Mouse (Mus musculus): ENCODE measurements around the gene Qser1. TPM values are rescaled to one million over a fixed set of nuclear protein-coding genes. Genes with fewer than 3 reads are reported as not detected.

Gene Qser1
- polyA plus RNA-seq, 1 experiment from 2014 or later: 5.8 TPM

GRCm38 (mm10) chr2:104851686-104852085 lies 35.1 kb upstream of the Qser1 start:
- WGBS: 42% methylated on average over 5 of the region's 5 CpGs
- Histone ChIP-seq H3K27me3 (ENCODE audit: control insufficient read depth, insufficient read depth, low read depth, low read length) (peaks cover 8% of the 10 kb centered on the region), H3K27ac (ENCODE audit: low read length) (no peak overlapping the region), H3K9ac (ENCODE audit: low read depth, low read length) (no peak overlapping the region), H3K4me3 (ENCODE audit: low read depth, low read length) (no peak overlapping the region), H3K9me3 (replicated peaks; ENCODE audit: control insufficient read depth, low read length, poor library complexity, severe bottlenecking) (no peaks in the 10 kb centered on the region), H3K4me2 (ENCODE audit: low read length) (no peak overlapping the region), H3K4me1 (ENCODE audit: control insufficient read depth, insufficient read depth, low read length) (peaks cover 6% of the 10 kb centered on the region), H3K36me3 (ENCODE audit: control insufficient read depth, insufficient read depth, low read length) (no peaks in the 10 kb centered on the region)
- no peak for ATAC-seq

GRCm38 (mm10) chr2:104849991-104850359 lies 33.4 kb upstream of the Qser1 start:
- Histone ChIP-seq H3K27ac (ENCODE audit: low read length) (no peak overlapping the region), H3K9me3 (replicated peaks; ENCODE audit: control insufficient read depth, low read length, poor library complexity, severe bottlenecking) (no peaks in the 10 kb centered on the region), H3K4me1 (ENCODE audit: control insufficient read depth, insufficient read depth, low read length) (peaks cover 6% of the 10 kb centered on the region), H3K27me3 (ENCODE audit: control insufficient read depth, insufficient read depth, low read depth, low read length) (peaks cover 8% of the 10 kb centered on the region), H3K36me3 (ENCODE audit: control insufficient read depth, insufficient read depth, low read length) (no peaks in the 10 kb centered on the region), H3K4me2 (ENCODE audit: low read length) (peak overlapping the region; percentile 99), H3K4me3 (ENCODE audit: low read depth, low read length) (peak overlapping the region; percentile 48), H3K9ac (ENCODE audit: low read depth, low read length) (peak overlapping the region; percentile 68; the same call in 1 of the 2 replicates)
- WGBS: 66% methylated on average over 3 of the region's 3 CpGs
- ATAC-seq: no peak

- no peak within 1 kb of the TSS for H3K27ac ChIP-seq (ENCODE audit: low read length)
- ATAC-seq: peak; percentile 85
- H3K9me3 ChIP-seq (replicated peaks; ENCODE audit: control insufficient read depth, low read length, poor library complexity, severe bottlenecking): no peaks in the 10 kb centered on the region
- under 1% methylated on average over 60 of the region's 62 CpGs for WGBS
- H3K4me3 ChIP-seq (ENCODE audit: low read depth, low read length): peak within 1 kb of the TSS; percentile 48
- peaks cover 8% of the 10 kb centered on the region for H3K27me3 ChIP-seq (ENCODE audit: control insufficient read depth, insufficient read depth, low read depth, low read length)
- H3K9ac ChIP-seq (ENCODE audit: low read depth, low read length): peak within 1 kb of the TSS; percentile 68
- H3K4me1 ChIP-seq (ENCODE audit: control insufficient read depth, insufficient read depth, low read length): peaks cover 6% of the 10 kb centered on the region
- no peaks in the 10 kb centered on the region for H3K36me3 ChIP-seq (ENCODE audit: control insufficient read depth, insufficient read depth, low read length)
- H3K4me2 ChIP-seq (ENCODE audit: low read length): peak within 1 kb of the TSS; percentile 99
Measured at GRCm38 (mm10) chr2:104849276-104849990, 32.9 kb upstream of the Qser1 start, which contains the start of gene Prrg4. Gene Prrg4, minus strand, starts transcription at chr2:104849876.

DNA sequence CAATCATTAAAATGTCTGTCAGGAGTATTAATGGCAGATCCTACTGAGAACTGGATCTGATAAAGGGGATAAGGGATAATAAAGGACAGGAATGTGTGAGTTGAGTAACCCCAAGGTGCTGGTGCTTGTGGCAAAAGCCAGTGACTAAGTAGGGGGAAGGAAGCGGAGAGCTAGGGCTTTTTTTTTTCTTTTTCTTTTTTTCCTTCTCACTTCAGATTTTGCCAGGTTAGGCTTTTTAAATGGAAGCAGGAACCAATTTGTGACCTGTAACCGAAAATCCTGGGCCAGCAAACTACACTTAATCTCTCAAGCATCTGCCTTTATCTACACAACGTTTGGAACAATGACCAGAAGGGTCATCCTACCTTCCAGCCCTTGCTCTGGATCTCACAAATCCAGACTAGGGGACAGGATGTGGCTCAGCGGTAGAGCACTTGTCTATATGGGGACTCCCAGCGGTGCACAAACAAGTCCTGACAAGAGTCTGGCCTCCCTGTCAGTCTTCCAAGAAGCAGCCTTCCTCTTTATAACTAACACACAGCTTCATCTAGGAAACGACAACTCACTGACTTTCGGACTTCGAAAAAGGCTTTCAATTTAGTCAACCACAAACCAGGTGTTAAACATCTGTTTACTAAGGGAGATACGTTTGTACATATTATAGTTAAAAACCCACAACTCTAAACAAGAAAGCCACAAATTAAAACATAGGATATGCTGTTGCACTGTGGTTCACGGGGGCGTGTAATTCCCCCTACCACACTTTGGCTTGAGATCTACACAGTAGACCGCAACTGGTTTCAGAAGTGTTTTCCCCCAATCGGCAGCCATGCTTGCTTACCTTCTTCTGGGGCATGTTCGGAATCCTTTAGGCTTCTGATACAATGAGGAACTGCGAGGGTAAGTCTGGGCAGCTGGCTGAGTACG lies 31.9 kb upstream of the Qser1 start:
- Histone ChIP-seq H3K9me3 (replicated peaks; ENCODE audit: control insufficient read depth, low read length, poor library complexity, severe bottlenecking) (no peaks in the 10 kb centered on the region), H3K27me3 (ENCODE audit: control insufficient read depth, insufficient read depth, low read depth, low read length) (peaks cover 8% of the 10 kb centered on the region), H3K27ac (ENCODE audit: low read length) (no peak overlapping the region), H3K4me3 (ENCODE audit: low read depth, low read length) (peak overlapping the region; percentile 48; the same call in 1 of the 2 replicates), H3K4me1 (ENCODE audit: control insufficient read depth, insufficient read depth, low read length) (peaks cover 6% of the 10 kb centered on the region), H3K36me3 (ENCODE audit: control insufficient read depth, insufficient read depth, low read length) (no peaks in the 10 kb centered on the region), H3K4me2 (ENCODE audit: low read length) (peak overlapping the region; percentile 99), H3K9ac (ENCODE audit: low read depth, low read length) (no peak overlapping the region)
- ATAC-seq: no peak; the same call in 1 of the 2 replicates
- 32% methylated on average over 16 of the region's 16 CpGs for WGBS

GRCm38 (mm10) chr2:104847645-104848044 lies 31.1 kb upstream of the Qser1 start:
- no peak overlapping the region for H3K9ac ChIP-seq (ENCODE audit: low read depth, low read length)
- H3K27me3 ChIP-seq (ENCODE audit: control insufficient read depth, insufficient read depth, low read depth, low read length): peaks cover 8% of the 10 kb centered on the region
- no peak overlapping the region for H3K4me2 ChIP-seq (ENCODE audit: low read length)
- no peak overlapping the region for H3K27ac ChIP-seq (ENCODE audit: low read length)
- H3K4me3 ChIP-seq (ENCODE audit: low read depth, low read length): no peak overlapping the region
- WGBS: 65% methylated on average over 2 of the region's 2 CpGs
- H3K36me3 ChIP-seq (ENCODE audit: control insufficient read depth, insufficient read depth, low read length): no peaks in the 10 kb centered on the region
- H3K4me1 ChIP-seq (ENCODE audit: control insufficient read depth, insufficient read depth, low read length): peaks cover 6% of the 10 kb centered on the region
- no peaks in the 10 kb centered on the region for H3K9me3 ChIP-seq (replicated peaks; ENCODE audit: control insufficient read depth, low read length, poor library complexity, severe bottlenecking)
- ATAC-seq: no peak

- no peak overlapping the region for H3K4me3 ChIP-seq (ENCODE audit: low read depth, low read length)
- no peaks in the 10 kb centered on the region for H3K9me3 ChIP-seq (replicated peaks; ENCODE audit: control insufficient read depth, low read length, poor library complexity, severe bottlenecking)
- H3K27ac ChIP-seq (ENCODE audit: low read length): no peak overlapping the region
- H3K4me1 ChIP-seq (ENCODE audit: control insufficient read depth, insufficient read depth, low read length): peaks cover 6% of the 10 kb centered on the region
- no peak overlapping the region for H3K4me2 ChIP-seq (ENCODE audit: low read length)
- H3K36me3 ChIP-seq (ENCODE audit: control insufficient read depth, insufficient read depth, low read length): no peaks in the 10 kb centered on the region
- WGBS: 42% methylated on average over 4 of the region's 4 CpGs
- H3K9ac ChIP-seq (ENCODE audit: low read depth, low read length): no peak overlapping the region
- H3K27me3 ChIP-seq (ENCODE audit: control insufficient read depth, insufficient read depth, low read depth, low read length): peaks cover 8% of the 10 kb centered on the region
- no peak for ATAC-seq
Measured at GRCm38 (mm10) chr2:104846638-104847414, 30.3 kb upstream of the Qser1 start.

GRCm38 (mm10) chr2:104842559-104842958 lies 26.0 kb upstream of the Qser1 start:
- no peak overlapping the region for H3K9ac ChIP-seq (ENCODE audit: low read depth, low read length)
- no peaks in the 10 kb centered on the region for H3K4me1 ChIP-seq (ENCODE audit: control insufficient read depth, insufficient read depth, low read length)
- H3K9me3 ChIP-seq (replicated peaks; ENCODE audit: control insufficient read depth, low read length, poor library complexity, severe bottlenecking): no peaks in the 10 kb centered on the region
- no peak overlapping the region for H3K27ac ChIP-seq (ENCODE audit: low read length)
- no peaks in the 10 kb centered on the region for H3K27me3 ChIP-seq (ENCODE audit: control insufficient read depth, insufficient read depth, low read depth, low read length)
- H3K4me2 ChIP-seq (ENCODE audit: low read length): no peak overlapping the region
- H3K4me3 ChIP-seq (ENCODE audit: low read depth, low read length): no peak overlapping the region
- ATAC-seq: no peak
- H3K36me3 ChIP-seq (ENCODE audit: control insufficient read depth, insufficient read depth, low read length): no peaks in the 10 kb centered on the region

DNA sequence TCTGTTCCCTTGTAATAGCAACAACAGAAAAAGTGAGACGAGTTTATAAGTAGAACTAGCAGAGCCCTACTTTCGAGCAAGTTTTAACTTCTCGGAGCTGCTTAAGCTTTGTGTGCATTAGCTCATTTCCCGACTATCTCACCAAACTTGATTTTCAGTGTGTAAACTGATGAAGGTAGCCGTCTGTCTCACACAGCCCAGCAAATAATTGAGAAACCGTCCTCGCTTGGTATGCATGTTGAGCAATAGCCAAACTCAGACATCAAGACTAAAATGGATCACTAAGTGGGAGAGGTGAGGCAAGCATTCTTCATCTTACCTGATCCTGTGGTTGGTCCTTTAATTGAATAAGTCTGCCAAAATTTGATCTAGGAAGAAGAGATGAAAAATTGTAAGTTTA lies 25.2 kb upstream of the Qser1 start:
- Histone ChIP-seq H3K27ac (ENCODE audit: low read length) (no peak overlapping the region), H3K4me3 (ENCODE audit: low read depth, low read length) (no peak overlapping the region), H3K36me3 (ENCODE audit: control insufficient read depth, insufficient read depth, low read length) (no peaks in the 10 kb centered on the region), H3K4me1 (ENCODE audit: control insufficient read depth, insufficient read depth, low read length) (no peaks in the 10 kb centered on the region), H3K4me2 (ENCODE audit: low read length) (no peak overlapping the region), H3K9ac (ENCODE audit: low read depth, low read length) (no peak overlapping the region), H3K9me3 (replicated peaks; ENCODE audit: control insufficient read depth, low read length, poor library complexity, severe bottlenecking) (no peaks in the 10 kb centered on the region), H3K27me3 (ENCODE audit: control insufficient read depth, insufficient read depth, low read depth, low read length) (no peaks in the 10 kb centered on the region)
- no peak for ATAC-seq
- 92% methylated on average over 7 of the region's 7 CpGs for WGBS
